Mouse (Mus musculus) kidney, embryonic 15.5 days (tissue): Measurements from ENCODE around the gene Csmd2. TPM values are rescaled to one million over a fixed set of nuclear protein-coding genes. Genes with fewer than 3 reads are reported as not detected.

Source experiments
- ATAC-seq: fragments of 200-750 bp; cut with Nextera tagmentation; replicated peaks from 2 replicates; pipeline ENCODE4 v1.8.0; 2017; ENCODE audit warnings: moderate TSS enrichment; ENCODE audit not compliant: low FRiP score
- H3K27ac ChIP-seq: fragments of 300-500 bp; sonication (generic); 2 replicates; pipeline ENCODE4 v1.5.1; 2015; ENCODE audit warnings: mild to moderate bottlenecking, inconsistent platforms
- H3K27me3 ChIP-seq: fragments of 300-500 bp; sonication (generic); 2 replicates; pipeline ENCODE4 v1.6.1; 2015; ENCODE audit warnings: inconsistent platforms
- H3K36me3 ChIP-seq: fragments of 300-500 bp; sonication (generic); 2 replicates; pipeline ENCODE4 v1.6.1; 2015; ENCODE audit warnings: inconsistent platforms
- H3K4me1 ChIP-seq: fragments of 300-500 bp; sonication (generic); 2 replicates; pipeline ENCODE4 v1.6.1; 2015; ENCODE audit warnings: inconsistent platforms
- H3K4me2 ChIP-seq: fragments of 300-500 bp; sonication (generic); 2 replicates; pipeline ENCODE4 v1.6.1; 2015; ENCODE audit warnings: moderate library complexity, mild to moderate bottlenecking, inconsistent platforms
- H3K4me3 ChIP-seq: fragments of 300-500 bp; sonication (generic); replicated peaks from 2 replicates; pipeline ENCODE4 v1.5.1; 2015; ENCODE audit warnings: mild to moderate bottlenecking, inconsistent platforms
- H3K9ac ChIP-seq: fragments of 300-500 bp; sonication (generic); 2 replicates; pipeline ENCODE4 v1.6.1; 2015; ENCODE audit warnings: mild to moderate bottlenecking, inconsistent platforms
- H3K9me3 ChIP-seq: fragments of 300-500 bp; sonication (generic); replicated peaks from 2 replicates; pipeline ENCODE4 v1.6.1; 2016; ENCODE audit warnings: inconsistent platforms
- WGBS: fragments of 180-500 bp; shearing (Covaris S2); methylation state at CpG from one replicate; pipeline ENCODE4 v1.1.7; 2015; ENCODE audit warnings: mixed read lengths; 5-methylcytosine and 5-hydroxymethylcytosine counted together
- polyA plus RNA-seq: library from polyadenylated mRNA; unstranded; fragments of >200 nt; fragmentation: Nextera tagmentation; extraction: Ambion mirVana; gene quantifications from 2 replicates; pipeline ENCODE4 v1.2.1, GENCODE M21; 2015

Csmd2 gene
- polyA plus RNA-seq, 1 experiment from 2014 or later: 0.23 TPM

DNA sequence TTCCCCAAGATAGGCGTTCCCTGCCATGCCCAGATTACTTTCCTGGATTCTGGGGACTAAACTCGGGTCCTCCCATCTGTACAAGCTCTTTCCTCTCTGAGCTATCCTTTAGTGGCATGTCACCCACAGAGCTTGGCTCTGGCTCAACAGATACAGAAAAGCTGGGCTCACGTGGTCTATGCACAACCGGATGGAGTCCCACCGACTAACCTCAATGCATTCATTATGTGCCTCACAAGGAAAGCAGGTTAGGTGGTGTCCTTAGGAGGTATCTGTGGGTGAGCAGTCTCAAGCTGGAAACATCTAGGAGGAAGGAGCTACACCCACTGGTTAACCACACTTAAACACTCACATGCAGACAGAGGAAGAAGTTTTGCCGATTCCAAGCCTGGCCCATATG is 140.9 kb downstream of the Csmd2 start:
- WGBS: 83% methylated on average over 6 of the region's 6 CpGs
- Histone ChIP-seq H3K4me2 (no peak overlapping the region), H3K27me3 (no peaks in the 10 kb centered on the region), H3K9me3 (no peaks in the 10 kb centered on the region; the same call in 1 of the 2 replicates), H3K4me3 (no peak overlapping the region), H3K4me1 (no peaks in the 10 kb centered on the region), H3K9ac (no peak overlapping the region), H3K27ac (no peak overlapping the region), H3K36me3 (no peaks in the 10 kb centered on the region)
- ATAC-seq: no peak

DNA sequence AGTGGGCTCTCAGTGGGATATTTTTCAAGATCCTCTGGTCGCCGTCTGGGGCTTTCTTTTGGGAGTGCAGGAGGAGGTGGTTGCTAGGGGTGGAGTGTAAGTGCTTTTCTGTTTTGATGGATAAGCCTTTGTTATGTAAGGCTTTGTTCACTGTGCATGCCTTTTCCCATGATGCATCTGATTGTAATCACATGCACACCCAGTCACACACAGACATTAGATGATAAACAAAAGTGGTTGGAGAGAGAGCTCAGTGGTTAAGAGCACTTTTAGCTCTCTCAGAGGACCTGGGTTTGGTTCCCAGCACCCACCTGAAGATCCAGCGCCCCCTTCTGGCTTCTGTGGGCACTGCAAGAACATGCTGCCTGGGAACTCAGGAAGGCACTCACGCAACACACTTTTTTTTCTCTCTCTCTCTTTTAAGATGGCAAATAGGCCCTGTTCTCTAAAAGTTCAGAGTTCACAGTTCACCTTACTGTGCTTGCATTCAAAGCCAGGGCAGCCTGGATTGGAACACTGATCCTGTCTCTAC is 143.0 kb downstream of the Csmd2 start:
- H3K27ac ChIP-seq: no peak overlapping the region
- no peak overlapping the region for H3K4me2 ChIP-seq
- no peaks in the 10 kb centered on the region for H3K36me3 ChIP-seq
- no peak for ATAC-seq
- no peaks in the 10 kb centered on the region for H3K9me3 ChIP-seq
- H3K4me3 ChIP-seq: no peak overlapping the region
- H3K27me3 ChIP-seq: no peaks in the 10 kb centered on the region
- WGBS: 74% methylated on average over 4 of the region's 4 CpGs
- H3K4me1 ChIP-seq: no peaks in the 10 kb centered on the region
- H3K9ac ChIP-seq: no peak overlapping the region

DNA sequence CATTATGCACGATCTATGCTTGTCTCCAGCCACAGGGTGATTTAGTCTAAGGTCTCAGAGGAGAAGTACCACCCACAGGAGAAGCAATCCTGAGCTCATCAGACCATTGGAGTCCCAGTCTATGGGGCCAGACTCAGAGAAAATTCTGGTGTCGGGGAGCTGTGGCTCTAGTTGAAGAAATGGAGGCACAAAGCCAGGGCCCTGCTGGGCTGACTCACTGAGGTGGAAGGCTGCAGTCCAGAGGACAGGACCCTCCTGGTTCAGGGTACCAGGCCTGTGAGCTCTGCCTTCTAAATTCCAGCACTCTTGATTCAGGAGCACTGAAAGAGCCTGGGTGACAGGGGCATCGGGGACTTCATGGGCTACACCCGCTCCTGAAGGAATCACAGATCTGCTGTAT is 144.0 kb downstream of the Csmd2 start:
- WGBS: 85% methylated on average over 4 of the region's 4 CpGs
- Histone ChIP-seq H3K27ac (no peak overlapping the region), H3K27me3 (no peaks in the 10 kb centered on the region), H3K4me1 (no peaks in the 10 kb centered on the region), H3K36me3 (no peaks in the 10 kb centered on the region), H3K4me3 (no peak overlapping the region), H3K4me2 (no peak overlapping the region), H3K9ac (no peak overlapping the region), H3K9me3 (no peaks in the 10 kb centered on the region)
- no peak for ATAC-seq

DNA sequence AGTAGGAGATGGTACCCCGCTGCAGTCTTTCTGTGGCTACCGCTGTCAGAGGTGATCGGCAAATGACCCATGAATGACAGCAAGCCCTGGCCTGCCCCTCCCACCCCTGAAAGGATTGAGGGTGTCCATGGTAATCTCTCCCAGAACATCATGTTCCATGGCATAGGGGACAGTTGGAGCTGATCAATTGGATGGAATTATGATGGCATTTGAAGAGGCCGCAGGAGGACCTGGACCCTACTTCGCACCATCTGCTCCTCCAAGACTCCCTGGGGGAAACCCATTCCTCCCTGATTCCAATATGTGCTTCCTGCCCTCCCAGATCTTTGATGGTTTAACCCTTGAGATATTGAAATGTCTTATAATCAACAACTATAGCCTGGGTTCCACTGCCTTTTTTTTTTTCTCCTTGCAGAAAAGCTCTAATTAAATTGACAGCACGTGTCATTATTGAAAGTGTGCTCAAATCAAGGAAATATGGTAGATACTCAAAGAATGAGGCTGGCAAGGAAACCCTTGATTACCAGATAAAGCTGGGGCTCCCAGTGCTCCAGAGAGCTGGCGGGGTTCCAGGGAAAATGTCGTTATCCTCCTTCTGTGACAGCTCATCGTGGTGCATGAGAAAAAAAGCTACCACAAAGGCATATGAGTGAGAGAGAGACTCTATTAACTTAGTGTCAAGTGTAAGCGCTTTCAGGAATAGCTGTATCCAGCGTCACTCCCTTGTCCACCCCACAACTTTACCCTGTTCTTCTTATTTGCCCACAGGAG is 145.4 kb downstream of the Csmd2 start:
- no peak overlapping the region for H3K4me2 ChIP-seq
- no peaks in the 10 kb centered on the region for H3K9me3 ChIP-seq
- no peak overlapping the region for H3K27ac ChIP-seq
- ATAC-seq: no peak
- no peaks in the 10 kb centered on the region for H3K27me3 ChIP-seq
- H3K36me3 ChIP-seq: no peaks in the 10 kb centered on the region
- 79% methylated on average over 11 of the region's 11 CpGs for WGBS
- H3K4me1 ChIP-seq: no peaks in the 10 kb centered on the region
- no peak overlapping the region for H3K9ac ChIP-seq
- H3K4me3 ChIP-seq: no peak overlapping the region

DNA sequence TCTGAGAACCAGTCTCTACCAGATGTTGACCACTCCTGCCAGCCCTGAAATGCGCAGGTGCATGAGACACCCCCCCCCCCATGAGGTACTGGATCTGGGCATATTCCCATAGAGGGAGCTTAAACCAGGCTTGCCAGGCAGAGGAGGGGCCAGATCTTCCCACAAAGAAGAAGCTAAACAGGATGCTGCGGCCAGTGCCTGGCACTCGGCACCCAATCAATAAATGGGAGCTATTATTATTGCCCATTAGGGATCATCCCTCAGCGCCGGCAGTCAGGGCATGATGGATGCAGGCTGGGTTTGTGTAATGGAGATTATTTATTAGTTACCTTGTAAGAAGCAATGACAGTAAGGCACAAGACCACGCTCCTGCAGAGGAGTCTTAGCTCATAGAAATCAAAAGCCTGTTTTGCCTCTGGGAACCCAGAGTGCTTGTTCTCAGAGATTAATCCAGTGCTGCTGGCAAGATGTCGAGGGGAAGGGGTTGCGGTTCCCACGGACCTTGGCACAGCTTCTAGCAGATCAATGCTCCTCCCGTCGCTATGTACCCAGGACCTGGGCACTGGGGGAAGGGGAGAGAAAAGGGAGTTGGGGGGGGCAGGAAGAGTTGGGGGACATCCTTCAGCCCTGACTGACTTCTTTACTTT is 146.8 kb downstream of the Csmd2 start:
- H3K4me1 ChIP-seq: no peaks in the 10 kb centered on the region
- H3K27ac ChIP-seq: no peak overlapping the region
- no peak overlapping the region for H3K4me3 ChIP-seq
- no peak for ATAC-seq
- H3K36me3 ChIP-seq: no peaks in the 10 kb centered on the region
- no peaks in the 10 kb centered on the region for H3K27me3 ChIP-seq
- no peak overlapping the region for H3K4me2 ChIP-seq
- H3K9ac ChIP-seq: no peak overlapping the region
- H3K9me3 ChIP-seq: no peaks in the 10 kb centered on the region
- WGBS: 76% methylated on average over 11 of the region's 11 CpGs

DNA sequence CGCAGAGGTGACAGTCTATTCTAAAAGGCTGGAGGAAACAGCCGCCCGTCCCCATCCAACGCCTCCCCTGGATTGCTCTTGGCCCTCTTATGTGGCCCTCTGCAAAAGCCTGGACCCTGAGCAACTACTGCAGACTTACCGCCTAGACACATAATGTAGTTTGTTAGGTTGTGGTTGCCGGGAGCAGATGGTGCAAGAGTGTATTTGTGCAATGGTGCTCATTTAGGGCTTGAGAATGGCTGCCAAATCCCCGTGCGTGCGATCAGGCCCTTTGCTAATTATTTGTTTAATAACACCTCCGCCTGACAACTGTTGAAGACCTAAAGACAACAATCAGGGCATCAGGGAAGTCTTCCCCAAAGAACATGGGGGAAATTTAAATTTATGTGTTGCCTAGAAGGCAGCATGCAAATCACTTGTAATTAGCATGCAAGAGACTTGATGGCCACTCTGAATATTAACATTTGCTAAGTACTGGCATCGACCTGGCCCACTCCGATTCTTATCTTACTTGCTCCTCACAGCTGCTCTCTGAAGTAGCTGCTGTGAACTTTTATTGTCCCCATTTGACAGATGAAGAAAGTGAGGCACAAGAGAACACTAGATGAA is 147.5 kb downstream of the Csmd2 start:
- no peaks in the 10 kb centered on the region for H3K4me1 ChIP-seq
- no peak for ATAC-seq
- no peaks in the 10 kb centered on the region for H3K36me3 ChIP-seq
- no peaks in the 10 kb centered on the region for H3K27me3 ChIP-seq
- no peak overlapping the region for H3K9ac ChIP-seq
- H3K9me3 ChIP-seq: no peaks in the 10 kb centered on the region
- H3K4me3 ChIP-seq: no peak overlapping the region
- no peak overlapping the region for H3K27ac ChIP-seq
- WGBS: 56% methylated on average over 12 of the region's 12 CpGs
- H3K4me2 ChIP-seq: no peak overlapping the region

DNA sequence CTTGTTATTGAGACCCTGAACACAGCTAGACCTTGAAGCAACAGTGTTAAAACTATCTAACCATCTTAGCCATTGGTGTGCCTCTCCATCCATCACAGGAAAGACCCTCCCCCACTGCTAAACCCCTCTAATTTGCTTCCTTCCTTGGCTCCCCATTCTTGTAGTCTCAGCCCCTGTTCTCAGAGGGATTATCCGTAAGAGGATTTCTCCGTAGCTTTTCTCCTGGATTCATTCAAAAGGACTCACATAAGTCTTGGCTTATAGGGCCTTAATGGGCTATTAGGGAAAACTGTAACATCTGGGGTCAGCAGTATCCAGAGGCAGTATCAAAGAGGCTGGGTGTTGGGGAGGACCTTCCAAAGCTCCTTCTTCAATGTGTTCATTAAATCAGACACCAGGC is 152.3 kb downstream of the Csmd2 start:
- Histone ChIP-seq H3K4me2 (no peak overlapping the region), H3K9ac (no peak overlapping the region), H3K27ac (no peak overlapping the region), H3K27me3 (no peaks in the 10 kb centered on the region), H3K36me3 (no peaks in the 10 kb centered on the region), H3K9me3 (no peaks in the 10 kb centered on the region), H3K4me3 (no peak overlapping the region), H3K4me1 (no peaks in the 10 kb centered on the region)
- 86% methylated on average over 2 of the region's 2 CpGs for WGBS
- no peak for ATAC-seq

DNA sequence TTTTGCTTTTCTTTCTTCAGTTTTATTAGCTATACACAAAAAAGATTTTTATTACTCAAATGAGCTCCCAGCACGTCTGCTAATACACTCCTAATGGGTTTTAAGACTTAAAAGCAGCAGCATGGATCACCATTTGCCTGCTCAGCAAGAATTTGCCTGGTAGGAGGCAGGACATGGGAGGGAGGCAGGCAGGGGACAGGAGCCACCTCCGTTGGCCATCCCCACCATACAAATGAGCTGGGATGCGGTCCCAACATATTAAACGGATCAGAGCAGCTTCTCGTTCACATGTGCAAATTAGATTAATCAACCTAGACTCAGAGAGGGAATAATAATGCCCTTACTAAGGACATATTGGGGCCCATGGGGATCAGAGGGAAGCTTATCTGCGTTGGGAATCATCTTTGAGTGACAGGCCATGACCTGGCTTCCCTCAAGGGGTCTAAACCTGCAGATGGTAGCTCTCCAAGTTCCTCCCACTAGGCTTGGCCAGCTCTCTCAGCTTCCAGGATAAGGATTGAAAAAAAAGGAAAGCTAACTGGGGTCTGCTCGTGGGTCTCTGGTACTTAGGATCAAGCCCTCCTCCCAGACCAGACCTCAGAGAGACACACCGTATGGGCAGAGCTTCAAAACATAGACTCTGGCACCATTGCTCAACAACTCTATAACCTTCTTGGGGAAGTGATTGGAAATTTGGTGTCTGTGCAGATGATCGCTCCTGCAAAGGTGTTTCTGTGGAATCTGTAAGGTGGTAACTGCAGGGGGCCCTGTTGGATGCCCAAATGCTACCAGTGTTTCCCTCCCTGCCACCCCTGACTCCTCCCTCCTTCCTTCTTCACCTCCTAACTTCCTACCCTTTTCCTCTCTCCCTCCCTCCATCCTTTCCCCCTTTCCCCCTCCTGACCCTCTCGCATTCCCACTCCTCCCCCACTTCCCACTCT is 153.8 kb downstream of the Csmd2 start:
- H3K36me3 ChIP-seq: no peaks in the 10 kb centered on the region
- no peak overlapping the region for H3K4me2 ChIP-seq
- H3K9ac ChIP-seq: no peak overlapping the region
- H3K4me1 ChIP-seq: no peaks in the 10 kb centered on the region
- 64% methylated on average over 10 of the region's 10 CpGs for WGBS
- ATAC-seq: no peak
- no peaks in the 10 kb centered on the region for H3K27me3 ChIP-seq
- H3K9me3 ChIP-seq: no peaks in the 10 kb centered on the region
- no peak overlapping the region for H3K4me3 ChIP-seq
- H3K27ac ChIP-seq: no peak overlapping the region

DNA sequence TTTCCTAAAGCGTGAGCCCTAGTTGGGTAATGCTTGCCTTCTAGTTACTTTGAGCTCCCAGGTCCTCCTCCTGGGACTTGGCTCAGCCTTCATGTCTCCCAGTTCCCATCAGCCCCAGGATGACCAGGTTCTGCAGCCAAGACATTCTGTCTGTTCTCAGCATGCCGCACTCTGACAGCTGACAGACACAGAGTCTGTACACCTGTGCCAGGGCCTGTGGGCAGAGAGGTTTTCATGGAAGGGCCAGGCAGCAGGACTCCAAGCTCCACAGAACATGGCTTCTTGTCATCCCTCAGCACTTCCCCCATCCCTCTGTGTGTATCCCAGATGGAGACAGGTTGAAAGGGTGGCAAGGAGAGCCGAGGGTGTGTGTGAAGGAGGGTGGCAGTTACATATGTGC is 154.6 kb downstream of the Csmd2 start:
- Histone ChIP-seq H3K36me3 (no peaks in the 10 kb centered on the region), H3K27me3 (no peaks in the 10 kb centered on the region), H3K4me1 (no peaks in the 10 kb centered on the region), H3K4me3 (no peak overlapping the region), H3K9me3 (no peaks in the 10 kb centered on the region), H3K4me2 (no peak overlapping the region), H3K27ac (no peak overlapping the region), H3K9ac (no peak overlapping the region)
- WGBS: 74% methylated on average over 3 of the region's 3 CpGs
- no peak for ATAC-seq

DNA sequence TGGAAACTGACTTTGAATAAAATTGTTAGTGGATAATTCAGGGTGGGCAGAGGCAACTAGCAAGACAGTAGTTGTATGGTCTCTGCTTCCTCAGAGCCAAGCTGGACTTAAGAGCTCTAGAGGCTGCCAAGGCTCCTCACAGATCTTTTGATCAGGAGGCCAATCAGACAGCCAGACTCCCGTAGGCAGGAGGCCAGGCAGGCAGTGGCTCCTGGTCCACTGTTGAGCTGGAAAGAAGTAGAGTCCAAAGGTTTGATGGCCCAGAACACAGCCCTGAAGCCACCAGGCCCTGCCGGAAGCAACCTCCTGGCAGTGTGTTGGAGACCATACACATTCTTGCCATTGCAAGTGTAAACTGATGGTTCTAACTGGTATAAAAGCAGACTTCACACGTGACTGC is 155.5 kb downstream of the Csmd2 start:
- WGBS: 77% methylated on average over 3 of the region's 3 CpGs

DNA sequence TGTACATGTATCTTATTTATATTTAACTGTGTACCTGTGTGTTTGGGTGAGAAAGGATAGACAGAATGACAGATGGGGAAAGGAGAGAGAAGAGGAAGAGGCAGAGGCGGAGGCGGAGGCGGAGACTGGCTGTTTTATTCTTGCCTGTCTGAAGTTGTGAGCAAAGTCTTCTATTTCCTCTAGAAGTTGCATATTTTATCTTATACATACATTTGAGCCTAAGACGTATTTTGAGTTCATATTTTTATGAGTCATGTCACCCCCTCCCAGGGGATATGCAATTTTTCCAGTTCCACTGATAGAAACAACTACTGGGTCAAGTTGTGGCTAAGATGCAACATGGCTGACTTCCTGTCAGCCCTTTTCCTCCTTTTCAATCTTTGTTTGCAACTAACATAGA is 161.9 kb downstream of the Csmd2 start:
- no peak overlapping the region for H3K4me3 ChIP-seq
- H3K9me3 ChIP-seq: no peaks in the 10 kb centered on the region
- no peak overlapping the region for H3K9ac ChIP-seq
- no peaks in the 10 kb centered on the region for H3K36me3 ChIP-seq
- ATAC-seq: no peak
- WGBS: 79% methylated on average over 4 of the region's 4 CpGs
- H3K27ac ChIP-seq: no peak overlapping the region
- H3K4me1 ChIP-seq: no peaks in the 10 kb centered on the region
- no peaks in the 10 kb centered on the region for H3K27me3 ChIP-seq
- no peak overlapping the region for H3K4me2 ChIP-seq

More for the DNA sequence above, 155.5 kb downstream of the Csmd2 start:
- H3K4me2 ChIP-seq: no peak overlapping the region
- no peak for ATAC-seq
- H3K27me3 ChIP-seq: no peaks in the 10 kb centered on the region
- no peak overlapping the region for H3K9ac ChIP-seq
- H3K27ac ChIP-seq: no peak overlapping the region
- H3K4me1 ChIP-seq: no peaks in the 10 kb centered on the region
- no peaks in the 10 kb centered on the region for H3K9me3 ChIP-seq
- H3K4me3 ChIP-seq: no peak overlapping the region
- H3K36me3 ChIP-seq: no peaks in the 10 kb centered on the region
